Mouse (Mus musculus) left cerebral cortex, postnatal 25 days (tissue): ENCODE measurements around the gene Cabin1. TPM values are rescaled to one million over a fixed set of nuclear protein-coding genes. Genes with fewer than 3 reads are reported as not detected.

ENCODE experiments used
- DNase-seq, 2 experiments: peaks; one replicate each; pipeline ENCODE4 v3.0.0; 2022; ENCODE audit warnings: low spot score in 2 of 2, mixed read lengths in 1 of 2
- intact Hi-C: fragments of 180-260 bp; cut with DNase I; formaldehyde crosslinking; loops from one replicate; pipeline ENCODE4 v1.15.1; 2025
- total RNA-seq, 2 experiments: library from RNA; stranded (reverse); gene quantifications; 2 replicates each; pipeline ENCODE4 v1.2.3; 2021

Gene Cabin1
- total RNA-seq, 2 experiments from 2014 or later = 69.4 to 69.7 TPM

GRCm38 (mm10) chr10:75705681-75706400 is 58.3 kb downstream of the Cabin1 start:
- intact Hi-C loops = loop anchor here (2.0 kb wide), 1 partner anchor 71 kb away; no protein-coding TSS in a partner anchor
- no peak for DNase-seq

- intact Hi-C loops = loop anchor here (2.0 to 5.0 kb wide), 3 partner anchors 70 to 187 kb away; partner anchors contain the start of genes Ggt5, Gucd1 and Snrpd3
- DNase-seq = peak; percentile 90 to 98
Measured at GRCm38 (mm10) chr10:75704212-75705185, 59.6 kb downstream of the Cabin1 start.

- intact Hi-C loops = loop anchor here (5.0 kb wide), 2 partner anchors 116 to 186 kb away; partner anchors contain the start of genes Ggt5, Gucd1 and Snrpd3
- no peak for DNase-seq
Measured at GRCm38 (mm10) chr10:75703504-75703903, 60.6 kb downstream of the Cabin1 start.

- intact Hi-C loops = loop anchor here (5.0 kb wide), 2 partner anchors 115 to 185 kb away; partner anchors contain the start of genes Ggt5, Gucd1 and Snrpd3
- DNase-seq = no peak
Measured at GRCm38 (mm10) chr10:75702494-75702893, 61.6 kb downstream of the Cabin1 start.

- DNase-seq = peak in 1 of 2 experiments; percentile 72
- intact Hi-C loops = loop anchor here (1.0 to 5.0 kb wide), 4 partner anchors 34 to 184 kb away; partner anchors contain the start of genes Ggt5, Gucd1 and Snrpd3
Measured at GRCm38 (mm10) chr10:75701280-75701679, 62.9 kb downstream of the Cabin1 start.

GRCm38 (mm10) chr10:75697693-75698092 is 66.4 kb downstream of the Cabin1 start:
- intact Hi-C loops = no loop called here
- no peak for DNase-seq

GRCm38 (mm10) chr10:75696597-75697355 is 67.4 kb downstream of the Cabin1 start:
- intact Hi-C loops = no loop called here
- no peak for DNase-seq

- intact Hi-C loops = no loop called here
Measured at GRCm38 (mm10) chr10:75695521-75695920, 68.6 kb downstream of the Cabin1 start.

GRCm38 (mm10) chr10:75695078-75695477 is 69.1 kb downstream of the Cabin1 start:
- intact Hi-C loops = no loop called here
- DNase-seq = no peak

More at GRCm38 (mm10) chr10:75695521-75695920, 68.6 kb downstream of the Cabin1 start:
- no peak for DNase-seq

- intact Hi-C loops = no loop called here
- no peak for DNase-seq
Measured at GRCm38 (mm10) chr10:75694567-75694966, 69.6 kb downstream of the Cabin1 start.

- no peak for DNase-seq
- intact Hi-C loops = no loop called here
Measured at GRCm38 (mm10) chr10:75693451-75694233, 70.5 kb downstream of the Cabin1 start.

- DNase-seq = no peak
- intact Hi-C loops = no loop called here
Measured at GRCm38 (mm10) chr10:75688598-75688997, 75.5 kb downstream of the Cabin1 start.

- DNase-seq = peak in 1 of 2 experiments; percentile 51
- intact Hi-C loops = no loop called here
Measured at GRCm38 (mm10) chr10:75686724-75687123, 77.4 kb downstream of the Cabin1 start.

- peak; percentile 89 to 95 for DNase-seq
- intact Hi-C loops = no loop called here
Measured at GRCm38 (mm10) chr10:75684035-75685004, 79.8 kb downstream of the Cabin1 start.

- DNase-seq = peak; percentile 55 to 67
Measured at GRCm38 (mm10) chr10:75680574-75681001, 83.6 kb downstream of the Cabin1 start.

GRCm38 (mm10) chr10:75679204-75679603 is 84.9 kb downstream of the Cabin1 start:
- DNase-seq = no peak
- intact Hi-C loops = no loop called here

More at GRCm38 (mm10) chr10:75680574-75681001, 83.6 kb downstream of the Cabin1 start:
- intact Hi-C loops = loop anchor here (2.0 kb wide), 1 partner anchor 14 kb away; no protein-coding TSS in a partner anchor

GRCm38 (mm10) chr10:75677989-75678388 is 86.2 kb downstream of the Cabin1 start:
- peak; percentile 49 to 73 for DNase-seq
- intact Hi-C loops = no loop called here
